Mouse (Mus musculus) heart, embryonic 14.5 days (tissue): Measurements from ENCODE around the gene Rab5b. TPM values are rescaled to one million over a fixed set of nuclear protein-coding genes. Genes with fewer than 3 reads are reported as not detected.

Experiments
- ATAC-seq: fragments of 200-750 bp; cut with Nextera tagmentation; 2 replicates; pipeline ENCODE4 v1.8.0; 2017; ENCODE audit warnings: low read depth, moderate TSS enrichment; ENCODE audit not compliant: insufficient number of reproducible peaks, insufficient read depth, low FRiP score
- H3K27ac ChIP-seq, 2 experiments: fragments of 200-500 bp in 1 of 2; fragments of 300-500 bp in 1 of 2; sonication (generic) in 1 of 2; replicated peaks in 1 of 2; 2 replicates each; pipeline ENCODE4 v1.5.1; 2012 to 2014; ENCODE audit warnings: low read depth in 2 of 2, low read length in 2 of 2, control low read depth in 1 of 2, mild to moderate bottlenecking in 1 of 2, mixed read lengths in 1 of 2; ENCODE audit not compliant: control insufficient read depth in 1 of 2, insufficient read depth in 1 of 2
- H3K27me3 ChIP-seq: fragments of 300-500 bp; sonication (generic); 2 replicates; pipeline ENCODE4 v1.6.1; 2014; ENCODE audit warnings: mild to moderate bottlenecking, low read length, control low read depth; ENCODE audit not compliant: control insufficient read depth, insufficient read depth
- H3K36me3 ChIP-seq: fragments of 300-500 bp; sonication (generic); 2 replicates; pipeline ENCODE4 v1.6.1; 2014; ENCODE audit warnings: mild to moderate bottlenecking, control low read depth, low read length, mixed read lengths; ENCODE audit not compliant: control insufficient read depth, insufficient read depth
- H3K4me1 ChIP-seq, 2 experiments: fragments of 200-500 bp in 1 of 2; fragments of 300-500 bp in 1 of 2; sonication (generic) in 1 of 2; 2 replicates each; pipeline ENCODE4 v1.6.1; 2012 to 2014; ENCODE audit warnings: low read length in 2 of 2, control low read depth in 1 of 2, mixed read lengths in 1 of 2; ENCODE audit not compliant: control insufficient read depth in 2 of 2, insufficient read depth in 2 of 2
- H3K4me2 ChIP-seq: fragments of 300-500 bp; sonication (generic); 2 replicates; pipeline ENCODE4 v1.6.1; 2014; ENCODE audit warnings: mild to moderate bottlenecking, low read length
- H3K4me3 ChIP-seq, 2 experiments: fragments of 200-500 bp in 1 of 2; fragments of 300-500 bp in 1 of 2; sonication (generic) in 1 of 2; 2 replicates each; pipeline ENCODE4 v1.5.1; 2012 to 2014; ENCODE audit warnings: low read length in 2 of 2, mild to moderate bottlenecking in 2 of 2, control low read depth in 1 of 2, low read depth in 1 of 2, moderate library complexity in 1 of 2; ENCODE audit not compliant: control insufficient read depth in 1 of 2, insufficient read depth in 1 of 2
- H3K9ac ChIP-seq: fragments of 300-500 bp; sonication (generic); 2 replicates; pipeline ENCODE4 v1.6.1; 2014; ENCODE audit warnings: mild to moderate bottlenecking, low read length
- H3K9me3 ChIP-seq: fragments of 300-500 bp; sonication (generic); 2 replicates; pipeline ENCODE4 v1.6.1; 2016; ENCODE audit warnings: low read length, control low read depth; ENCODE audit not compliant: control insufficient read depth
- WGBS: fragments of 180-500 bp; shearing (Covaris S2); extraction: QIAGEN DNeasy Blood & Tissue Kit; methylation state at CpG from one replicate; pipeline ENCODE4 v1.1.7; 2014; 5-methylcytosine and 5-hydroxymethylcytosine counted together
- polyA plus RNA-seq: library from polyadenylated mRNA; unstranded; fragments of >200 nt; fragmentation: Nextera tagmentation; extraction: Ambion mirVana; gene quantifications from 2 replicates; pipeline ENCODE4 v1.2.1, GENCODE M21; 2014

Rab5b gene
- polyA plus RNA-seq, 1 experiment from 2014 or later: 56.7 TPM

GRCm38 (mm10) chr10:128627398-128628317, 68.4 kb downstream of the Rab5b start:
- Histone ChIP-seq H3K36me3 (peaks cover 26% of the 10 kb centered on the region), H3K4me1 (peaks cover 2 to 7% of the 10 kb centered on the region in 2 experiments; a peak in 3 of 4 replicates), H3K4me3 (no peak overlapping the region), H3K27me3 (no peaks in the 10 kb centered on the region), H3K9me3 (no peaks in the 10 kb centered on the region), H3K4me2 (no peak overlapping the region), H3K27ac (no peak overlapping the region), H3K9ac (no peak overlapping the region)
- 74% methylated on average over 10 of the region's 10 CpGs for WGBS
- ATAC-seq: no peak

Other genes starting within 250 kb of the Rab5b start
- 62.4 and 63.7 TPM in 2 replicates for gene Smarcc2, start 237.0 kb downstream of the Rab5b start, polyA plus RNA-seq
- 1,060 and 1,246 TPM in 2 replicates for gene Myl6, start 202.1 kb downstream of the Rab5b start, polyA plus RNA-seq
- gene Myl6b, start 197.6 kb downstream of the Rab5b start, polyA plus RNA-seq: 5.0 and 5.5 TPM in 2 replicates
- gene Esyt1, start 170.4 kb downstream of the Rab5b start, polyA plus RNA-seq: 17.3 and 17.8 TPM in 2 replicates
- gene Zc3h10, start 148.5 kb downstream of the Rab5b start, polyA plus RNA-seq: 7.3 and 8.2 TPM in 2 replicates
- 2,755 and 3,168 TPM in 2 replicates for gene Rpl41, start 147.0 kb downstream of the Rab5b start, polyA plus RNA-seq
- gene Pa2g4, start 130.3 kb downstream of the Rab5b start, polyA plus RNA-seq: 123 TPM in 2 replicates
- 2.9 and 3.5 TPM in 2 replicates for gene Erbb3, start 106.6 kb downstream of the Rab5b start, polyA plus RNA-seq
- gene Rps26, start 69.5 kb downstream of the Rab5b start, polyA plus RNA-seq: 540 and 605 TPM in 2 replicates
- 1.5 and 1.8 TPM in 2 replicates for gene Ikzf4, start 50.3 kb downstream of the Rab5b start, polyA plus RNA-seq
- 9.9 and 11.4 TPM in 2 replicates for gene Suox, start 22.2 kb downstream of the Rab5b start, polyA plus RNA-seq
- gene Pmel, start 7.9 kb upstream of the Rab5b start, polyA plus RNA-seq: 3.6 and 4.7 TPM in 2 replicates
- 89.2 and 90.3 TPM in 2 replicates for gene Cdk2, start 8.8 kb upstream of the Rab5b start, polyA plus RNA-seq
- 5.4 and 7.1 TPM in 2 replicates for gene Dgka, start 48.6 kb upstream of the Rab5b start, polyA plus RNA-seq
- 16.0 and 18.3 TPM in 2 replicates for gene Pym1, start 51.6 kb upstream of the Rab5b start, polyA plus RNA-seq
- 1.1 and 1.8 TPM in 2 replicates for gene Mmp19, start 94.6 kb upstream of the Rab5b start, polyA plus RNA-seq
- 28.2 and 31.0 TPM in 2 replicates for gene Dnajc14, start 107.8 kb upstream of the Rab5b start, polyA plus RNA-seq
- gene Tmem198b, start 108.1 kb upstream of the Rab5b start, polyA plus RNA-seq: 16.6 and 18.2 TPM in 2 replicates
- 157 and 168 TPM in 2 replicates for gene Sarnp, start 121.1 kb upstream of the Rab5b start, polyA plus RNA-seq
- gene Ormdl2, start 125.4 kb upstream of the Rab5b start, polyA plus RNA-seq: 41.4 and 46.1 TPM in 2 replicates
- 2.3 and 3.4 TPM in 2 replicates for gene Gdf11, start 195.5 kb upstream of the Rab5b start, polyA plus RNA-seq
- 363 and 394 TPM in 2 replicates for gene Cd63, start 204.7 kb upstream of the Rab5b start, polyA plus RNA-seq
- gene Rdh5, start 226.6 kb upstream of the Rab5b start, polyA plus RNA-seq: 7.7 and 11.5 TPM in 2 replicates
- gene Bloc1s1, start 227.8 kb upstream of the Rab5b start, polyA plus RNA-seq: 239 and 251 TPM in 2 replicates
- 3.7 and 3.9 TPM in 2 replicates for gene Itga7, start 237.6 kb upstream of the Rab5b start, polyA plus RNA-seq